Mouse (Mus musculus) hindbrain, embryonic 16.5 days (tissue): Measurements from ENCODE around the gene Rc3h1. TPM values are rescaled to one million over a fixed set of nuclear protein-coding genes. Genes with fewer than 3 reads are reported as not detected.

Source experiments
- ATAC-seq: fragments of 200-750 bp; cut with Nextera tagmentation; 2 replicates; pipeline ENCODE4 v1.8.0; 2017; ENCODE audit warnings: moderate TSS enrichment, moderate library complexity
- H3K27ac ChIP-seq: fragments of 300-500 bp; sonication (generic); 2 replicates; pipeline ENCODE4 v1.5.1; 2014; ENCODE audit warnings: low read depth, mild to moderate bottlenecking, control low read depth, low read length, moderate library complexity
- H3K27me3 ChIP-seq: fragments of 300-500 bp; sonication (generic); replicated peaks from 2 replicates; pipeline ENCODE4 v1.6.1; 2014; ENCODE audit warnings: low read length; ENCODE audit not compliant: control insufficient read depth, insufficient read depth
- H3K36me3 ChIP-seq: fragments of 300-500 bp; sonication (generic); 2 replicates; pipeline ENCODE4 v1.6.1; 2014; ENCODE audit warnings: mild to moderate bottlenecking, low read length, moderate library complexity, mixed read lengths; ENCODE audit not compliant: control insufficient read depth, insufficient read depth
- H3K4me1 ChIP-seq: fragments of 300-500 bp; sonication (generic); 2 replicates; pipeline ENCODE4 v1.6.1; 2014; ENCODE audit warnings: low read depth, low read length; ENCODE audit not compliant: control insufficient read depth, insufficient read depth
- H3K4me2 ChIP-seq: fragments of 300-500 bp; sonication (generic); 2 replicates; pipeline ENCODE4 v1.6.1; 2014; ENCODE audit warnings: mild to moderate bottlenecking, low read length, control low read depth, moderate library complexity
- H3K4me3 ChIP-seq: fragments of 300-500 bp; sonication (generic); 2 replicates; pipeline ENCODE4 v1.5.1; 2014; ENCODE audit warnings: mild to moderate bottlenecking, low read length, control low read depth, moderate library complexity
- H3K9ac ChIP-seq: fragments of 300-500 bp; sonication (generic); 2 replicates; pipeline ENCODE4 v1.6.1; 2014; ENCODE audit warnings: low read depth, mild to moderate bottlenecking, control low read depth, low read length, moderate library complexity
- H3K9me3 ChIP-seq: fragments of 300-500 bp; sonication (generic); 2 replicates; pipeline ENCODE4 v1.6.1; 2014; ENCODE audit warnings: mild to moderate bottlenecking, low read length, moderate library complexity; ENCODE audit not compliant: control insufficient read depth
- WGBS: fragments of 180-500 bp; shearing (Covaris S2); extraction: QIAGEN DNeasy Blood & Tissue Kit; methylation state at CpG from one replicate; pipeline ENCODE4 v1.1.7; 2014; 5-methylcytosine and 5-hydroxymethylcytosine counted together
- polyA plus RNA-seq: library from polyadenylated mRNA; unstranded; fragments of >200 nt; fragmentation: Nextera tagmentation; extraction: Ambion mirVana; gene quantifications from 2 replicates; pipeline ENCODE4 v1.2.1, GENCODE M21; 2015

Rc3h1 gene
- polyA plus RNA-seq, 1 experiment from 2014 or later, result 6.0 TPM

DNA sequence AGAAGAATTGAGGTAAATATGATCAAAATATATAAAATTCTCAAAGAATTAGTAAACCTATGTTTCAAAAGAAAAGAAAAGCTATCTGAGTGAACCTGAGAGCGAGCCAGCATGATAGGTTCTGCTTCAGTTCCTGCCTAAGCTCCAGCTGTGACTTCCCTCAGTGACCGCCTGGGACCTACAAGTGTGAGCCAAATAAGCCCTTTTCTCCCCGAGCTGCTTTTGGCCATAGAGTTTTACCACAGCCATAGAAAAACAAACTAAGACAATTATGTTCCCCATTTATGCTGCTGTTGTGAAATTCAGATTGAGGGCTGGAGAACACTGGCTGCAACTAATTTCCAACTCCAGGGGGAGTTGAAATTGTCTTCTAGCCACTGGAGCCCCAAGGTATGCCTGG lies 24.2 kb upstream of the Rc3h1 start:
- Histone ChIP-seq H3K4me1 (no peaks in the 10 kb centered on the region), H3K9ac (no peak overlapping the region), H3K36me3 (no peaks in the 10 kb centered on the region), H3K27ac (no peak overlapping the region), H3K27me3 (no peaks in the 10 kb centered on the region), H3K4me3 (no peak overlapping the region), H3K4me2 (no peak overlapping the region), H3K9me3 (no peaks in the 10 kb centered on the region)
- WGBS, result 63% methylated on average over 3 of the region's 3 CpGs
- no peak for ATAC-seq

GRCm38 (mm10) chr1:160884273-160884672 lies 21.9 kb upstream of the Rc3h1 start:
- Histone ChIP-seq H3K36me3 (no peaks in the 10 kb centered on the region), H3K9ac (no peak overlapping the region), H3K4me3 (no peak overlapping the region), H3K4me1 (no peaks in the 10 kb centered on the region), H3K27ac (no peak overlapping the region), H3K9me3 (no peaks in the 10 kb centered on the region), H3K4me2 (no peak overlapping the region), H3K27me3 (no peaks in the 10 kb centered on the region)
- ATAC-seq, result no peak
- 80% methylated on average over 3 of the region's 3 CpGs for WGBS

DNA sequence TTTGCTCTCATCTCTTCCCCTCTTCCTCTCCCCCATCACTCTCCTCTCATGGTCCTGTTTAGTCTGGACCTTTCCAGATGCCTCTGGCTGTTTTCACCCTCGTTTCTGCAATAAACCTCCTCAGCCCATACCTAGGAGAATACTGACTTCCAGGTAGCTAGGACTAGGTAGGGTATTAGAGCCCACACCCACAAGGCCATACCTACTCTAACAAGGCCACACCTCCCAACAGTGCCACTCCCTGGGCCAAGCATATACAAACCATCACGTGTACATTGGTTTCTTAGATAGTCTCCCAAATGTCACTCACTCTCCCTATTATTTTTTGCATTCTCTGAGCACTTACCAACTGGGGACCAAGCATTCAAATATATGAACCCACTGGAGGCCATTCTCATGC lies 21.2 kb upstream of the Rc3h1 start:
- H3K4me2 ChIP-seq, result no peak overlapping the region
- H3K27ac ChIP-seq, result no peak overlapping the region
- no peak overlapping the region for H3K4me3 ChIP-seq
- no peak for ATAC-seq
- H3K9me3 ChIP-seq, result no peaks in the 10 kb centered on the region
- no peaks in the 10 kb centered on the region for H3K27me3 ChIP-seq
- WGBS, result 68% methylated on average over 2 of the region's 2 CpGs
- H3K4me1 ChIP-seq, result no peaks in the 10 kb centered on the region
- no peak overlapping the region for H3K9ac ChIP-seq
- no peaks in the 10 kb centered on the region for H3K36me3 ChIP-seq

- no peak overlapping the region for H3K9ac ChIP-seq
- ATAC-seq, result no peak
These were observed 6.5 kb upstream of the Rc3h1 start for GRCm38 (mm10) chr1:160899701-160900100.

DNA sequence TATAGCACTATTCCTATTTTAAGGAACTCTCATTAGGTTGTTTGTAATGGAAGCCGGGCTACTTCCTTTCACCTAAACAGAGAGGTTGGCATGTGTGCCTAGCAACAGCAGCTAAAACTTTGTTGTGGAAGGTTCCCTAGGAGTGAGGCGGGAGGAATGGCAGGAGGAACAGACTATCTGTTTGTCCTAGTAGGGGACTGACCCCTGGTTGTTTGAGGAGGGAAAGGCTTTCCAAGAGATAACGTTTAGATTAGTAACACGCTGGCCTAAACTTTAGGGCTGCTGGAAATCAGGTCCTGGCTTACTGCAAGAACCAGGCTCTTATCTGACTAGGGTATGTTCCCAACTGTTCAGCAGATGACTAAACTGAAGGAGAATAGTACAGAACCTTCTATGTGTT lies 2.2 kb upstream of the Rc3h1 start:
- Histone ChIP-seq H3K4me3 (no peak overlapping the region), H3K27me3 (no peaks in the 10 kb centered on the region), H3K4me2 (no peak overlapping the region), H3K4me1 (peaks cover 7% of the 10 kb centered on the region), H3K9me3 (no peaks in the 10 kb centered on the region), H3K27ac (no peak overlapping the region), H3K36me3 (no peaks in the 10 kb centered on the region), H3K9ac (no peak overlapping the region)
- 62% methylated on average over 4 of the region's 4 CpGs for WGBS
- ATAC-seq, result no peak

More at GRCm38 (mm10) chr1:160899701-160900100, 6.5 kb upstream of the Rc3h1 start:
- H3K4me1 ChIP-seq, result no peaks in the 10 kb centered on the region
- 52% methylated on average over 10 of the region's 10 CpGs for WGBS
- no peak overlapping the region for H3K27ac ChIP-seq
- no peaks in the 10 kb centered on the region for H3K27me3 ChIP-seq
- no peak overlapping the region for H3K4me3 ChIP-seq
- no peak overlapping the region for H3K4me2 ChIP-seq
- no peaks in the 10 kb centered on the region for H3K9me3 ChIP-seq
- H3K36me3 ChIP-seq, result no peaks in the 10 kb centered on the region

GRCm38 (mm10) chr1:160906558-160907481 lies 602 bp downstream of the Rc3h1 start:
- H3K36me3 ChIP-seq, result no peaks in the 10 kb centered on the region
- H3K4me1 ChIP-seq, result peaks cover 9% of the 10 kb centered on the region
- H3K27me3 ChIP-seq, result no peaks in the 10 kb centered on the region
- H3K9ac ChIP-seq, result peak overlapping the region; percentile 100
- under 1% methylated on average over 67 of the region's 67 CpGs for WGBS
- no peaks in the 10 kb centered on the region for H3K9me3 ChIP-seq
- peak overlapping the region; percentile 76 for H3K4me2 ChIP-seq
- peak overlapping the region; percentile 99 for H3K4me3 ChIP-seq
- peak; percentile 62 for ATAC-seq
- H3K27ac ChIP-seq, result peak overlapping the region; percentile 91

DNA sequence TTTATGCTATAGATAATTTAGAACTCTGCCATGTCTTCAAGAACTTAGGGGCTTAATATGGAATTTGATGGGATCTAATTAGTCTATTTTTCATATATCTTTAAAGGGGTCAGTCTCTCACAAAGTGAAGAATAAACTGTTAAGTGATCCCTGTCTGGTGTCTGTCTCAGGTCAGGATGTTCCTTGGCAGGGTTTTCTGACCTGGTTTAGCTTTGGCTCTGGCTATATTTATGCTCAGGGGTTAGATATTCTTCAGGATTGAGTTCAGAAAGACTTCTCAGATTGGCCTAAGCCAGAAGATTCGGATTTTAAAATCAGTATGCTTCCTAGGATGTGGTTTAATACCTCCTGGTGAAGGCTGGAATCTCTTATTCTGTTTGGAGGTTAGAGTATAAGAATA lies 4.0 kb downstream of the Rc3h1 start:
- WGBS, result 93% methylated on average over 1 of the region's 1 CpGs
- no peak overlapping the region for H3K9ac ChIP-seq
- H3K27me3 ChIP-seq, result no peaks in the 10 kb centered on the region
- H3K4me3 ChIP-seq, result no peak overlapping the region
- no peaks in the 10 kb centered on the region for H3K36me3 ChIP-seq
- H3K4me1 ChIP-seq, result peaks cover 9% of the 10 kb centered on the region
- no peak overlapping the region for H3K4me2 ChIP-seq
- no peaks in the 10 kb centered on the region for H3K9me3 ChIP-seq
- ATAC-seq, result no peak
- H3K27ac ChIP-seq, result no peak overlapping the region

- Histone ChIP-seq H3K4me3 (no peak overlapping the region), H3K9ac (no peak overlapping the region), H3K27me3 (no peaks in the 10 kb centered on the region), H3K36me3 (no peaks in the 10 kb centered on the region), H3K4me2 (no peak overlapping the region), H3K27ac (no peak overlapping the region), H3K9me3 (no peaks in the 10 kb centered on the region), H3K4me1 (peaks cover 9% of the 10 kb centered on the region)
- WGBS, result 87% methylated on average over 1 of the region's 1 CpGs
- no peak for ATAC-seq
These were observed 4.6 kb downstream of the Rc3h1 start for GRCm38 (mm10) chr1:160910812-160911211.

- Histone ChIP-seq H3K9ac (no peak overlapping the region), H3K4me3 (no peak overlapping the region), H3K36me3 (no peaks in the 10 kb centered on the region), H3K4me1 (no peaks in the 10 kb centered on the region), H3K9me3 (no peaks in the 10 kb centered on the region), H3K4me2 (no peak overlapping the region), H3K27ac (no peak overlapping the region), H3K27me3 (no peaks in the 10 kb centered on the region)
- ATAC-seq, result no peak
- 100% methylated on average over 1 of the region's 1 CpGs for WGBS
These were observed 13.2 kb downstream of the Rc3h1 start for GRCm38 (mm10) chr1:160919383-160919782.
